Mouse (Mus musculus) cortical plate, adult 2 months (tissue): ENCODE data around the gene Podxl2.

ENCODE experiments used
- CTCF ChIP-seq: fragments of 200-500 bp; IDR thresholded peaks from 2 replicates; pipeline ENCODE4 v1.5.1; 2011; ENCODE audit warnings: mild to moderate bottlenecking, control low read depth, low read length; ENCODE audit not compliant: insufficient read depth; ENCODE audit errors: extremely low read depth
- POLR2A ChIP-seq: fragments of 200-500 bp; IDR thresholded peaks from 2 replicates; pipeline ENCODE4 v1.6.1; 2011; ENCODE audit warnings: mild to moderate bottlenecking, low read length, control low read depth; ENCODE audit not compliant: insufficient read depth; ENCODE audit errors: extremely low read depth

DNA sequence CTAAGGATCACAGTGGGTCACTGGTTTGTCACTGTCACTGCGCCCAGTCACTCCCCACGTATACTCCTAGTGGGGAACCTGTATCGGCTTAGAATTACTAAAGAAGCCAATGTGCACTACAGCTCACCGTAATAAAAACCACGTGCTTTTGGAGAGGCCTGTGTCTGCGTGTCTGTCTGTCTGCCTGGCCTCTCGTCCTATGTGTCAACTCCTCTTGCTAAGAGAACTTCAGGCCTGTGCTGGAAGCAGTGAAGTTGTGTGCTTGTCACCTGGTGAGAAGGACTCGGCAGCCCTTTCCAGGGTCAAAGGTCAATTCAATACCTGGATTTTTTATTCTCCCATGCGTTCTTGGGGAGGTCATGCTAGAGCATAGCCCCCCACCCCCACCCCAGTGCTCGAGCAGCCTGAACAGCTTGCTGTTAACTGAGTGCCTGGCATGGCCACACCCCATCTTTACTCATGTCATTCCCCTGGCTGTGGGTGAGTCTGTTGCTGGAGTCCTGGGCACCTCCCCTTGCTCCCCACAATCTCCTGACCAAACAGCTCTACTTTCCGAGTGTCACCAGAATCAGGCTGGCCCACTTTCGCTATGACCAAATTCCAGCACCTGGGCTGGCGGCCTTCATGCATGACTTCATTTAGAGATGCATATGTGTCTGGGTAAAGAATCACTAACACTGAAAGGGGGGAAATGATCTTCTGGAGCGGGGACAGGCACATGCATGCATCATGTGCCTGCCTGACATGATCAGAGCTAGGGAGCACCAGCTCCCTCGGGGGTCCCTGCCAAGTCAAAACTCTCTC, 46.4 kb downstream of the Podxl2 start:
- TF ChIP-seq POLR2A, result no peak
- TF ChIP-seq CTCF, result no peak
